Mouse (Mus musculus) MEL (cell line): ENCODE results near the gene Dcaf5. TPM values are rescaled to one million over a fixed set of nuclear protein-coding genes. Genes with fewer than 3 reads are reported as not detected.
A peak's percentile ranks its signal among the peaks of the same experiment; 100 is the strongest.

ENCODE experiments used
- DNase-seq: peaks from one replicate; pipeline ENCODE4 v3.0.0; 2011; ENCODE audit warnings: low read depth, low spot score
- H3K27ac ChIP-seq: 2 replicates; pipeline ENCODE4 v1.5.1; 2012; ENCODE audit warnings: low read depth, mild to moderate bottlenecking, control low read depth, low read length, moderate library complexity; ENCODE audit not compliant: control insufficient read depth
- H3K27me3 ChIP-seq, 2 experiments: fragments of 150-350 bp in 1 of 2; sonication (generic) in 1 of 2; 2 replicates each; pipeline ENCODE4 v1.6.1; 2012; ENCODE audit warnings: low read length in 2 of 2, mild to moderate bottlenecking in 2 of 2, improper control_type of control experiment in 1 of 2, moderate library complexity in 1 of 2; ENCODE audit not compliant: insufficient read depth in 2 of 2, control insufficient read depth in 1 of 2
- H3K36me3 ChIP-seq, 2 experiments: 2 replicates each; pipeline ENCODE4 v1.6.1; 2012 to 2014; ENCODE audit warnings: low read length in 2 of 2, improper control_type of control experiment in 1 of 2, inconsistent platforms in 1 of 2, mild to moderate bottlenecking in 1 of 2; ENCODE audit not compliant: insufficient read depth in 2 of 2, control insufficient read depth in 1 of 2
- H3K4me1 ChIP-seq, 2 experiments: fragments of 150-350 bp in 1 of 2; sonication (generic) in 1 of 2; 2 replicates each; pipeline ENCODE4 v1.6.1; 2012; ENCODE audit warnings: low read length in 2 of 2, improper control_type of control experiment in 1 of 2, mild to moderate bottlenecking in 1 of 2; ENCODE audit not compliant: insufficient read depth in 2 of 2, control insufficient read depth in 1 of 2
- H3K4me3 ChIP-seq, 2 experiments: fragments of 150-350 bp in 1 of 2; sonication (generic) in 1 of 2; 2 replicates each; pipeline ENCODE4 v1.5.1; 2012; ENCODE audit warnings: low read depth in 2 of 2, low read length in 2 of 2, mild to moderate bottlenecking in 2 of 2, moderate library complexity in 2 of 2, control low read depth in 1 of 2, improper control_type of control experiment in 1 of 2; ENCODE audit not compliant: control insufficient read depth in 1 of 2, insufficient read depth in 1 of 2
- H3K79me2 ChIP-seq: 2 replicates; pipeline ENCODE4 v1.6.1; 2012; ENCODE audit warnings: mild to moderate bottlenecking, low read length, moderate library complexity; ENCODE audit not compliant: control insufficient read depth, poor library complexity, insufficient read depth
- H3K9ac ChIP-seq: 2 replicates; pipeline ENCODE4 v1.6.1; 2012; ENCODE audit warnings: low read depth, mild to moderate bottlenecking, control low read depth, low read length, moderate library complexity; ENCODE audit not compliant: control insufficient read depth, poor library complexity, severe bottlenecking
- H3K9me3 ChIP-seq: fragments of 150-350 bp; sonication (generic); replicated peaks from 2 replicates; pipeline ENCODE4 v1.6.1; 2012; ENCODE audit warnings: mild to moderate bottlenecking, low read length, improper control_type of control experiment, moderate library complexity; ENCODE audit not compliant: insufficient read depth
- BHLHE40 ChIP-seq: IDR thresholded peaks from 2 replicates; pipeline ENCODE4 v1.6.1; 2012; ENCODE audit warnings: low read depth, mild to moderate bottlenecking, inconsistent platforms, low read length, improper control_type of control experiment, borderline replicate concordance
- E2F4 ChIP-seq: IDR thresholded peaks from 2 replicates; pipeline ENCODE4 v1.6.1; 2011; ENCODE audit warnings: low read depth, low read length, improper control_type of control experiment, borderline replicate concordance
- ELF1 ChIP-seq: IDR thresholded peaks from 2 replicates; pipeline ENCODE4 v1.6.1; 2014; ENCODE audit warnings: low read depth, mild to moderate bottlenecking, inconsistent platforms, low read length, improper control_type of control experiment, moderate library complexity
- EP300 ChIP-seq, 2 experiments: IDR thresholded peaks; 2 replicates each; pipeline ENCODE4 v1.6.1; 2011; ENCODE audit warnings: improper control_type of control experiment in 2 of 2, low read length in 2 of 2, low read depth in 1 of 2, mild to moderate bottlenecking in 1 of 2
- ETS1 ChIP-seq: IDR thresholded peaks from 2 replicates; pipeline ENCODE4 v1.6.1; 2012; ENCODE audit warnings: low read depth, mild to moderate bottlenecking, inconsistent platforms, low read length, improper control_type of control experiment, moderate library complexity
- GATA1 ChIP-seq: IDR thresholded peaks from 2 replicates; pipeline ENCODE4 v1.6.1; 2011; ENCODE audit warnings: low read depth, low read length, improper control_type of control experiment
- MAZ ChIP-seq: IDR thresholded peaks from 2 replicates; pipeline ENCODE4 v1.6.1; 2012; ENCODE audit warnings: low read depth, mild to moderate bottlenecking, inconsistent platforms, low read length, improper control_type of control experiment
- NRF1 ChIP-seq: IDR thresholded peaks from 2 replicates; pipeline ENCODE4 v1.6.1; 2014; ENCODE audit warnings: low read depth, mild to moderate bottlenecking, inconsistent platforms, low read length, improper control_type of control experiment, moderate library complexity; ENCODE audit not compliant: poor library complexity, insufficient read depth, severe bottlenecking
- POLR2A ChIP-seq, 2 experiments: IDR thresholded peaks; 2 replicates each; pipeline ENCODE4 v1.6.1; 2011 to 2012; ENCODE audit warnings: low read length in 2 of 2, mild to moderate bottlenecking in 2 of 2, control low read depth in 1 of 2, improper control_type of control experiment in 1 of 2, low read depth in 1 of 2, moderate library complexity in 1 of 2; ENCODE audit not compliant: control insufficient read depth in 1 of 2, insufficient read depth in 1 of 2, poor library complexity in 1 of 2
- POLR2AphosphoS2 ChIP-seq: IDR thresholded peaks from 2 replicates; pipeline ENCODE4 v1.6.1; 2011; ENCODE audit warnings: low read length, improper control_type of control experiment
- POLR2AphosphoS5 ChIP-seq: IDR thresholded peaks from 2 replicates; pipeline ENCODE4 v1.6.1; 2012; ENCODE audit warnings: low read depth, borderline replicate concordance, mild to moderate bottlenecking, inconsistent platforms, low read length, moderate library complexity, mixed read lengths
- RAD21 ChIP-seq: IDR thresholded peaks from 2 replicates; pipeline ENCODE4 v1.6.1; 2011; ENCODE audit warnings: mild to moderate bottlenecking, low read depth, low read length, improper control_type of control experiment
- SIN3A ChIP-seq: IDR thresholded peaks from 2 replicates; pipeline ENCODE4 v1.6.1; 2012; ENCODE audit warnings: low read length, improper control_type of control experiment, inconsistent platforms
- SMC3 ChIP-seq: IDR thresholded peaks from 2 replicates; pipeline ENCODE4 v1.6.1; 2011; ENCODE audit warnings: low read depth, low read length, improper control_type of control experiment
- TBP ChIP-seq: IDR thresholded peaks from 2 replicates; pipeline ENCODE4 v1.8.0; 2011; ENCODE audit warnings: low read depth, low read length, improper control_type of control experiment
- USF1 ChIP-seq: IDR thresholded peaks from 2 replicates; pipeline ENCODE4 v1.6.1; 2014; ENCODE audit warnings: low read depth, mild to moderate bottlenecking, inconsistent platforms, low read length, improper control_type of control experiment, moderate library complexity
- ZC3H11A ChIP-seq: IDR thresholded peaks from 2 replicates; pipeline ENCODE4 v1.6.1; 2012; ENCODE audit warnings: low read depth, mild to moderate bottlenecking, inconsistent platforms, low read length, improper control_type of control experiment
- polyA plus RNA-seq, 2 experiments: library from polyadenylated mRNA; stranded (reverse) in 1 of 2; unstranded in 1 of 2; fragments of >175 nt in 1 of 2; fragments of >200 nt in 1 of 2; gene quantifications; 2 replicates each; pipeline versions ENCODE4 v1.2.1 to v1.2.4; 2012; ENCODE audit warnings: low replicate concordance in 2 of 2, low read depth in 1 of 2; ENCODE audit not compliant: insufficient read length in 2 of 2, insufficient read depth in 1 of 2, missing spikeins in 1 of 2
- total RNA-seq: library from RNA; depleted of rRNA; stranded (reverse); fragments of 300-350 nt; gene quantifications from 2 replicates; pipeline ENCODE4 v1.2.3, GENCODE M21; 2012

The Dcaf5 gene
- total and polyA plus RNA-seq, 3 experiments, result 8.1 to 15.6 TPM; not detected in 1

DNA sequence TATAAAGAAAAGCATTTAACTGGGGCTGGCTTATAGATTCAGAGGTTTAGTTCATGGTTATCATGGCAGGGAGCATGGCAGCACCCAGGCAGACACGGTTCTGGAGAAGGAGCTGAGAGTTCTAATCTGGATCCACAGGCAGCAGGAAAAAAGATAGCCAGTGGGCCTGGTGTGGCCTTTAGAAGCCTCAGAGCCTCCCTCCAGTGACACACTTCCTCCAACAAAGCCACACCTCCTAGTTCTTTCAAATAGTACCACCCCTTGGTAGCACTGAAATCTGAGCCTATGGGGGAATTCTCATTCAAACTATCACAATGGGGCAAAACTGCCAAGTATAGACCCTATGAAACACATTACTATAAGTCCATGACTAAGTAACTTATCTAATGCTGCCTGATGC, 51.0 kb downstream of the Dcaf5 start:
- TF ChIP-seq EP300 (IDR thresholded peaks at IDR 0.05; ENCODE audit: low read depth in 1 of 2, low read length in 2 of 2) (peak in 1 of 2 experiments; percentile 27; a peak in 1 of 4 replicates), E2F4 (no peak), NRF1 (no peak), GATA1 (0 out of 2 replicates have a peak, but pooled peaks have one; percentile 23)
- Histone ChIP-seq H3K9me3 (no peaks in the 10 kb centered on the region), H3K27ac (no peak overlapping the region), H3K27me3 (no peaks in the 10 kb centered on the region), H3K4me3 (no peak overlapping the region), H3K36me3 (no peaks in the 10 kb centered on the region; a peak in 2 of 4 replicates), H3K79me2 (no peaks in the 10 kb centered on the region), H3K4me1 (no peaks in the 10 kb centered on the region), H3K9ac (no peak overlapping the region)
- peak; percentile 48 for DNase-seq

- TF ChIP-seq ZC3H11A (no peak), MAZ (no peak), RAD21 (no peak), SIN3A (no peak), ELF1 (no peak), ETS1 (no peak), TBP (no peak), SMC3 (no peak), POLR2AphosphoS2 (no peak), POLR2A (IDR thresholded peaks at IDR 0.05; ENCODE audit: control insufficient read depth in 1 of 2, insufficient read depth in 1 of 2, low read depth in 1 of 2, low read length in 2 of 2, poor library complexity in 1 of 2) (no peak), POLR2AphosphoS5 (no peak), NRF1 (no peak), USF1 (no peak), BHLHE40 (no peak)
- no peaks in the 10 kb centered on the region for H3K27me3 ChIP-seq
- no peaks in the 10 kb centered on the region for H3K4me1 ChIP-seq
- no peak overlapping the region for H3K27ac ChIP-seq
- no peak overlapping the region for H3K9ac ChIP-seq
- no peaks in the 10 kb centered on the region for H3K9me3 ChIP-seq
- H3K36me3 ChIP-seq, result no peaks in the 10 kb centered on the region; a peak in 2 of 4 replicates
- no peaks in the 10 kb centered on the region for H3K79me2 ChIP-seq
- H3K4me3 ChIP-seq, result no peak overlapping the region
- no peak for DNase-seq
These were observed 52.9 kb downstream of the Dcaf5 start for GRCm38 (mm10) chr12:80383478-80383877.
